In the genomic region with DNA sequence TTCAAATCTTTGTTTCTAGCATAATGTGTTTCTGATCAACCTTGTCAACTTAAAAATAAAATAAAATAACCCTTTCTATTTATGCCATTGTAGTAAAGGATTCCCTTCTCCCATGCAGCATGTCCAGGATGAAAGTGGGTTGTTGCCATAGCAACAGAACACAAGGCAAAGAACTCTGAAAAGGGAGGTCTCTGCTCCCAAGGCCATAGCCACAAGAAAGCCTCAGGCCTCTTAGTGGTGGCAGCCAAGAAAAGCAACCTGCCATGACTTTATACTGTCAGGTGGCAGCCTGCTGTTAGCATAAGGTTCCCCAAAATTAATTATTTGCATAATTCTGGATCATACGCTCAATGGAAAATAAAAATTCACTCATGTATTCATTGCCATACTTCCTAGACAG, we compare ENCODE assay signal across 11 mouse cellular contexts.
DNase-seq lines count a peak whose midpoint lies in the region; ATAC-seq and TF ChIP-seq lines count a peak whose summit lies in the region.
"Had no signal": no experiment of that assay in that cellular context is flagged by ENCODE, and none has a peak within 500 bp of the region (broad histone marks: within the 10 kb centered on the region; RNA-seq: fewer than 3 reads in every experiment).

No protein-coding gene starts in this region.

- no peak overlapping the region for H3K4me3 ChIP-seq in embryonic facial prominence, embryonic 11.5 days (ENCODE audit: low read depth, low read length)
- no peak overlapping the region for H3K4me3 ChIP-seq in embryonic facial prominence, embryonic 10.5 days
- H3K4me3 ChIP-seq in hindbrain, postnatal 0 days (ENCODE audit: low read length), result no peak overlapping the region
- H3K4me3 ChIP-seq in liver, embryonic 12.5 days, result no peak overlapping the region
- H3K4me3 ChIP-seq: limb, embryonic 10.5 days had no signal

- H3K4me2 ChIP-seq in embryonic facial prominence, embryonic 11.5 days (ENCODE audit: low read depth, low read length), result no peak overlapping the region
- no peak overlapping the region for H3K4me2 ChIP-seq in hindbrain, postnatal 0 days (ENCODE audit: low read depth, low read length)
- H3K4me2 ChIP-seq in liver, embryonic 12.5 days, result no peak overlapping the region

- 94% methylated on average over 1 of the region's 1 CpGs for WGBS in embryonic facial prominence, embryonic 11.5 days
- WGBS in embryonic facial prominence, embryonic 10.5 days, result 96% methylated on average over 1 of the region's 1 CpGs
- WGBS in hindbrain, postnatal 0 days, result 44% methylated on average over 1 of the region's 1 CpGs
- 81% methylated on average over 1 of the region's 1 CpGs for WGBS in liver, embryonic 12.5 days (ENCODE audit: insufficient replicate concordance)

- no peaks in the 10 kb centered on the region for H3K4me1 ChIP-seq in embryonic facial prominence, embryonic 11.5 days (ENCODE audit: control insufficient read depth, insufficient read depth, low read length)
- H3K4me1 ChIP-seq in embryonic facial prominence, embryonic 10.5 days, result peaks cover 22% of the 10 kb centered on the region
- peaks cover 26% of the 10 kb centered on the region for H3K4me1 ChIP-seq in hindbrain, postnatal 0 days (ENCODE audit: insufficient read depth, low read length)
- no peaks in the 10 kb centered on the region for H3K4me1 ChIP-seq in liver, embryonic 12.5 days

- intact Hi-C loops in heart, postnatal 10 days (cut with DNase I), result loop anchor here (5.0 kb wide), 1 partner anchor 183 kb away; no protein-coding TSS in a partner anchor

- no peak for ATAC-seq in embryonic facial prominence, embryonic 11.5 days (replicated peaks; ENCODE audit: insufficient number of reproducible peaks, low FRiP score, low TSS enrichment, low read depth)
- peak; percentile 77 for ATAC-seq in hindbrain, postnatal 0 days
- no peak for ATAC-seq in liver, embryonic 12.5 days
- ATAC-seq: inflammation-experienced regulatory T-cells, adult 6 months had no signal

- no peak overlapping the region for H3K9ac ChIP-seq in embryonic facial prominence, embryonic 11.5 days (replicated peaks; ENCODE audit: low read length)
- no peak overlapping the region for H3K9ac ChIP-seq in hindbrain, postnatal 0 days (replicated peaks; ENCODE audit: low read length)
- H3K9ac ChIP-seq in liver, embryonic 12.5 days, result no peak overlapping the region

- H3K27me3 ChIP-seq in embryonic facial prominence, embryonic 11.5 days (ENCODE audit: control insufficient read depth, insufficient read depth, low read length), result no peaks in the 10 kb centered on the region
- H3K27me3 ChIP-seq in embryonic facial prominence, embryonic 10.5 days (replicated peaks; ENCODE audit: low read depth, poor library complexity, severe bottlenecking), result no peaks in the 10 kb centered on the region
- H3K27me3 ChIP-seq in hindbrain, postnatal 0 days (ENCODE audit: insufficient read depth, low read length), result no peaks in the 10 kb centered on the region
- H3K27me3 ChIP-seq in liver, embryonic 12.5 days (replicated peaks), result no peaks in the 10 kb centered on the region

- no peak overlapping the region for H3K27ac ChIP-seq in embryonic facial prominence, embryonic 11.5 days (replicated peaks; ENCODE audit: low read depth, low read length)
- H3K27ac ChIP-seq in embryonic facial prominence, embryonic 10.5 days (replicated peaks), result no peak overlapping the region
- peak overlapping the region; percentile 33; the same call in 1 of the 2 replicates for H3K27ac ChIP-seq in hindbrain, postnatal 0 days
- no peak overlapping the region for H3K27ac ChIP-seq in liver, embryonic 12.5 days
- H3K27ac ChIP-seq: limb, embryonic 10.5 days had no signal

- DNase-seq in embryonic facial prominence, embryonic 11.5 days (ENCODE audit: low spot score), result peak; percentile 42
- no peak for DNase-seq in embryonic facial prominence, embryonic 10.5 days (ENCODE audit: low spot score)
- peak; percentile 38 to 59 for DNase-seq in right cerebral cortex, postnatal 10 days (ENCODE audit: low spot score in 2 of 2)
- no peak for DNase-seq in right cerebral cortex, adult 2 months (ENCODE audit: low spot score in 2 of 2)
- peak; percentile 82 for DNase-seq in hindbrain, postnatal 0 days (ENCODE audit: low spot score)
- DNase-seq in heart, postnatal 10 days, result no peak
- DNase-seq: kidney, postnatal 14 days; lung, adult 18-20 months had no signal

- no peaks in the 10 kb centered on the region for H3K9me3 ChIP-seq in embryonic facial prominence, embryonic 11.5 days (replicated peaks; ENCODE audit: control insufficient read depth, low read length)
- no peaks in the 10 kb centered on the region for H3K9me3 ChIP-seq in embryonic facial prominence, embryonic 10.5 days
- no peaks in the 10 kb centered on the region for H3K9me3 ChIP-seq in hindbrain, postnatal 0 days (ENCODE audit: low read length)
- H3K9me3 ChIP-seq in liver, embryonic 12.5 days (replicated peaks), result no peaks in the 10 kb centered on the region
- H3K9me3 ChIP-seq: limb, embryonic 10.5 days had no signal

- H3K36me3 ChIP-seq in embryonic facial prominence, embryonic 11.5 days (replicated peaks; ENCODE audit: control insufficient read depth, insufficient read depth, low read depth, low read length), result no peaks in the 10 kb centered on the region
- no peaks in the 10 kb centered on the region for H3K36me3 ChIP-seq in embryonic facial prominence, embryonic 10.5 days (replicated peaks)
- no peaks in the 10 kb centered on the region for H3K36me3 ChIP-seq in hindbrain, postnatal 0 days (ENCODE audit: insufficient read depth, low read length)
- no peaks in the 10 kb centered on the region for H3K36me3 ChIP-seq in liver, embryonic 12.5 days
- H3K36me3 ChIP-seq: limb, embryonic 10.5 days had no signal

- peak; percentile 25; the same call in 1 of the 2 replicates for TF ChIP-seq CTCF in hindbrain, postnatal 0 days (IDR thresholded peaks at IDR 0.05; ENCODE audit: low read depth)

Comparison
In these comparisons a context has a peak if more than half of its experiments do, and no peak if none do; other contexts are left out.
1. DNase-seq: peak in embryonic facial prominence, embryonic 11.5 days (single experiment), right cerebral cortex, postnatal 10 days (2 of 2) and hindbrain, postnatal 0 days (single experiment); none in embryonic facial prominence, embryonic 10.5 days (single experiment), right cerebral cortex, adult 2 months (0 of 2) and heart, postnatal 10 days (0 of 2).